Mouse (Mus musculus) C2C12 (cell line): ENCODE results near the gene Rsrc2. TPM values are rescaled to one million over a fixed set of nuclear protein-coding genes. Genes with fewer than 3 reads are reported as not detected.
"Not testable (repeated sequence)": the region's sequence is repeated elsewhere in the genome, so short reads cannot be mapped to it uniquely, and the experiment has no call there.

ENCODE experiments used
- H3K27me3 ChIP-seq: one replicate; pipeline ENCODE4 v1.6.1; 2011; ENCODE audit not compliant: control insufficient read depth, insufficient read depth, insufficient read length
- H3K36me3 ChIP-seq: one replicate; pipeline ENCODE4 v1.6.1; 2011; ENCODE audit not compliant: control insufficient read depth, insufficient read depth
- H3K4me3 ChIP-seq: one replicate; pipeline ENCODE4 v1.5.1; 2011; ENCODE audit warnings: mild to moderate bottlenecking, control low read depth; ENCODE audit not compliant: poor library complexity, insufficient read depth, severe bottlenecking
- H3K79me2 ChIP-seq: one replicate; pipeline ENCODE4 v1.6.1; 2011; ENCODE audit not compliant: control insufficient read depth, insufficient read depth
- H3K79me3 ChIP-seq: one replicate; pipeline ENCODE4 v1.6.1; 2011; ENCODE audit warnings: low read depth, control low read depth
- H3ac ChIP-seq: one replicate; pipeline ENCODE3; 2011; ENCODE audit warnings: low read depth; ENCODE audit not compliant: control insufficient read depth, insufficient read length
- CEBPB ChIP-seq: IDR thresholded peaks from one replicate; pipeline ENCODE4 v1.6.1; 2011; ENCODE audit warnings: low read depth, mild to moderate bottlenecking, control low read depth, moderate library complexity
- CTCF ChIP-seq: IDR thresholded peaks from one replicate; pipeline ENCODE4 v1.5.1; 2011; ENCODE audit not compliant: control insufficient read depth, insufficient read depth, insufficient read length
- FOSL1 ChIP-seq: IDR thresholded peaks from one replicate; pipeline ENCODE4 v1.8.0; 2011; ENCODE audit warnings: mild to moderate bottlenecking, low read length; ENCODE audit not compliant: poor library complexity, insufficient read depth, severe bottlenecking
- MAX ChIP-seq: IDR thresholded peaks from one replicate; pipeline ENCODE4 v1.6.1; 2011; ENCODE audit warnings: mild to moderate bottlenecking, control low read depth
- MYOD1 ChIP-seq: IDR thresholded peaks from one replicate; pipeline ENCODE4 v1.6.1; 2011; ENCODE audit warnings: low read depth; ENCODE audit not compliant: control insufficient read depth, insufficient read length
- MYOG ChIP-seq: IDR thresholded peaks from one replicate; pipeline ENCODE4 v1.6.1; 2011; ENCODE audit not compliant: control insufficient read depth, insufficient read length; ENCODE audit errors: extremely low read depth
- USF1 ChIP-seq: IDR thresholded peaks from one replicate; pipeline ENCODE4 v1.6.1; 2011; ENCODE audit warnings: low read depth, mild to moderate bottlenecking, control low read depth, moderate library complexity
- long read RNA-seq, 2 experiments: library from polyadenylated mRNA; unstranded; transcript quantifications; one replicate each; pipeline ENCODE4 v2.0.0; 2019 to 2020
- polyA plus RNA-seq: library from polyadenylated mRNA; unstranded; fragments of >200 nt; fragmentation: generic; extraction: Trizol; gene quantifications from one replicate; pipeline ENCODE4 v1.2.1, GENCODE M21; 2012; ENCODE audit warnings: missing spikeins

Rsrc2 gene
- polyA plus RNA-seq, result 16.4 TPM
- long read RNA-seq, experiment 1, transcript Rsrc2-208 (10 exons, 1,595 nt), result major isoform, 12 of 39 reads
- long read RNA-seq, experiment 1, partial matches to known transcripts, result 16 of 39 reads
- long read RNA-seq, experiment 1, other reads (novel, unspliced or antisense), result 9 of 39 reads
- long read RNA-seq, experiment 2, transcript Rsrc2-208 (10 exons, 1,595 nt), result major isoform, 26 of 56 reads
- long read RNA-seq, experiment 2, partial matches to known transcripts, result 3 of 56 reads
- long read RNA-seq, experiment 2, other reads (novel, unspliced or antisense), result 17 of 56 reads

- peak within 1 kb of the TSS; percentile 62 for H3K4me3 ChIP-seq
- TF ChIP-seq MAX (peak; percentile 41), USF1 (no peak)
- H3K36me3 ChIP-seq, result peaks cover 31% of the 10 kb centered on the region
- H3ac ChIP-seq, result peak within 1 kb of the TSS; percentile 76
- H3K79me2 ChIP-seq, result peaks cover 85% of the 10 kb centered on the region
- H3K27me3 ChIP-seq, result no peaks in the 10 kb centered on the region
- peaks cover 73% of the 10 kb centered on the region for H3K79me3 ChIP-seq
These were observed at the start of gene Rsrc2, which contains the start of gene Kntc1 for GRCm38 (mm10) chr5:123749065-123750064. Rsrc2 (minus strand) TSS chr5:123749414. Kntc1 (plus strand) TSS chr5:123749716.

DNA sequence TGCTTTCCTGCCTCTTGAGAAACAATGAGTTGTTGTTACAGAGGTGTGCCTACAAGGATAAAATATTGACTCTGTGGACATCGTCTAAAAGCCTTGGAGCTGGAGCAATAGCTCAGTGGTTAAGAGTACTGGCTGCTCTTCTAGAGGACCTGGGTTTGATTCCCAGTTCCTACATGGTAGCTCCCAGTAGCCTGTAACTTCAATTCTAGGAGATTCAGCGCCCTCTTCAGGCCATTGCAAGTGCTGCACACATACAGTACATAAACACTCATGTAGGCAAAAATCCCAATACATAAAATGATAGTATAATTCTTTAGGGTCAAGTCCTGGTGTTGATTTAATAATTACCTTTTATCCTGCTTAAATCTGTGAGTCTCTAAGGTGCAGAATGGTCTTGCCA is 43.9 kb upstream of the Rsrc2 start:
- Histone ChIP-seq H3K79me2 (no peaks in the 10 kb centered on the region), H3K79me3 (no peaks in the 10 kb centered on the region), H3K4me3 (no peak overlapping the region), H3K27me3 (no peaks in the 10 kb centered on the region), H3K36me3 (peaks cover 77% of the 10 kb centered on the region), H3ac (no peak overlapping the region)
- TF ChIP-seq FOSL1, result no peak
- TF ChIP-seq MYOD1, result no peak
- no peak for TF ChIP-seq CEBPB
- TF ChIP-seq USF1, result no peak
- TF ChIP-seq CTCF, result no peak
- no peak for TF ChIP-seq MYOG
- TF ChIP-seq MAX, result no peak

DNA sequence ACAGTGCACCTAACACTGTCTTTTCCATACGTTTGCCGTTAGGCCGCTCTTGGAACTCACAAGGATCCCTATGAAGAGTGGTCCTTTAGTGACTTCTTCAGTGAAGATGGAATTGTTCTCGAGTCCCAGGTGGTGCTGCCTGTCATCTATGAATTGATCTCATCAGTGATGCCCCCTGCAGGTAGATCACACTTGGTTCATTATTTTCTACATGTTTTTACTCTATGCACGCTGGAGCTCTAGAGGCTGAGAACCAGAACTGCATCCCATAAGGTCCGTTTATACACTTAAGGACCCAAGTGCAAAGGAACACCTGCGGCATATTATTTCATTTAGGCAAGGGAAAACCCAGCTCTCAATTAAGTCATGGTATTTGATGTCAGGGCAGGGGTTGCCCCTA is 39.8 kb upstream of the Rsrc2 start:
- Histone ChIP-seq H3K79me2 (no peaks in the 10 kb centered on the region), H3K79me3 (no peaks in the 10 kb centered on the region), H3K36me3 (peaks cover 84% of the 10 kb centered on the region), H3K4me3 (no peak overlapping the region), H3K27me3 (no peaks in the 10 kb centered on the region), H3ac (no peak overlapping the region)
- TF ChIP-seq FOSL1, result no peak
- TF ChIP-seq CTCF, result no peak
- TF ChIP-seq USF1, result no peak
- no peak for TF ChIP-seq MYOD1
- TF ChIP-seq MYOG, result no peak
- TF ChIP-seq CEBPB, result no peak
- no peak for TF ChIP-seq MAX

GRCm38 (mm10) chr5:123781864-123782263 is 32.6 kb upstream of the Rsrc2 start:
- Histone ChIP-seq H3K27me3 (no peaks in the 10 kb centered on the region), H3K4me3 (no peak overlapping the region), H3K36me3 (peaks cover 82% of the 10 kb centered on the region), H3K79me2 (no peaks in the 10 kb centered on the region), H3ac (no peak overlapping the region), H3K79me3 (no peaks in the 10 kb centered on the region)
- TF ChIP-seq MYOD1, result no peak
- no peak for TF ChIP-seq CTCF
- no peak for TF ChIP-seq FOSL1
- TF ChIP-seq USF1, result no peak
- no peak for TF ChIP-seq CEBPB
- no peak for TF ChIP-seq MAX
- no peak for TF ChIP-seq MYOG

DNA sequence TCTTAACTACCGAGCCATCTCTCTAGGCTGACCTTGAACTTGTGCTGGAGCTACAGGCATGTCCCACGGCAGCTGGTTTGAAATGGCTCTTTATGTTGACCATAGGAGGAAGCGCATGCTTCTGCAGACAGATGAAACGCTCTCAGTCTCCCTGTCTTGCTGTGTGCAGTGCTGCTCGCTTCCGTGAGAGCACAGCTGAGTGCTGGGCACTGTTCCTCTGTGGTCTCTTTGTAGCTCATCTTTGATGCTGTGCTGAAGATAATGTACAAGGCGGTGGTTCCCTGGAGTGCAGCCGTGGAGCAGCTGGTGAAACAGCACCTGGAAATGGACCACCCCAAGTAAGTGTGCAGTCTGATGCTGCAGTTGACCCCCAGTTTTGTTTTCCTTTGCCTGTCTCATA is 31.5 kb upstream of the Rsrc2 start:
- no peak overlapping the region for H3ac ChIP-seq
- TF ChIP-seq USF1 (no peak), CTCF (no peak), FOSL1 (no peak), MYOD1 (no peak), CEBPB (no peak), MYOG (no peak), MAX (no peak)
- no peaks in the 10 kb centered on the region for H3K79me3 ChIP-seq
- no peak overlapping the region for H3K4me3 ChIP-seq
- H3K79me2 ChIP-seq, result no peaks in the 10 kb centered on the region
- peaks cover 85% of the 10 kb centered on the region for H3K36me3 ChIP-seq
- H3K27me3 ChIP-seq, result no peaks in the 10 kb centered on the region

DNA sequence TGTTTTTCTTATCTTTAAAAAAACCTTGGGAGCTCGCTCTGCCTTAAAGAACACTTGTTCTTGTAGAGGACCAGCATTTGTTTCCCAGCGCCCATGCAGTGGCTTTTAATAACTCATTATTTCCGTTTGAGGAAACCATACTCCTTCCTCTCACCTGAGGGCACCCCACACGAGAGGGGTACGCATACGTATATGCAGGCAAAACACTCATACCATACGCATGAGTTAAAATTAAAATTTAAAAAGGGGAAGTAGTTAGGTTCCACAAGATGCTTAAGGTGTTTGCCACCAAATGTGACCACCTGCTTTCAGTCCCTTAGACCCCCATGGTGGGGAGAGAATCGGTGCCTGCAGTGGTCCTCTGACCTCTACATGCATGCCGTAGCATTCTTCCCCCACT is 24.2 kb upstream of the Rsrc2 start:
- H3K4me3 ChIP-seq, result no peak overlapping the region
- H3K36me3 ChIP-seq, result peaks cover 70% of the 10 kb centered on the region
- H3K27me3 ChIP-seq, result no peaks in the 10 kb centered on the region
- no peaks in the 10 kb centered on the region for H3K79me3 ChIP-seq
- H3ac ChIP-seq, result no peak overlapping the region
- no peak for TF ChIP-seq FOSL1
- no peaks in the 10 kb centered on the region for H3K79me2 ChIP-seq

DNA sequence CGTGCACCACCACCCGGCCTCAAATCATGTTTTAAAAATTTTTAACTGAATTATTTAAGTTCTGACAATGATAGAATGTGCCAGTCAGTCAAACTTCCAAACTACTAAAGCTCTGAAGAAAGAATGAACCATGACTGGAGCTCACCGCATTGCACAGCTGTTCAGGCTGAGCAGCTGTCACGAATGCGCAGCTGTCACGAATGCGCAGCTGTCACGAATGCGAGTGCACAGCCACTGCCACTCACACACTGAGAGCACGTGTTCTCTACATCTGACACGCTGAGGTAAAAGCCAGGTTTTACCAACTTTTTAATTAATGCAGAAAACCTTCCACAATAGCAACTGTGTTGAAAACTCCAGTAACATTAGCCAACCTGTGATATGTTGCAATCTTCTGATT is 17.2 kb upstream of the Rsrc2 start:
- H3K4me3 ChIP-seq, H3K79me2 ChIP-seq, H3ac ChIP-seq, H3K79me3 ChIP-seq, H3K27me3 ChIP-seq: not testable (repeated sequence)
- peaks cover 65% of the 10 kb centered on the region for H3K36me3 ChIP-seq
